Mouse (Mus musculus) liver, embryonic 14.5 days (tissue): ENCODE measurements at regions not wholly inside any gene's neighbourhood (a gene's known extent, or its start where the extent isn't known, plus 50 kb on each side); places are given as distances from the start of the nearest gene placed in this dataset.

ENCODE experiments used
- ATAC-seq: fragments of 200-750 bp; cut with Nextera tagmentation; 2 replicates; pipeline ENCODE4 v1.8.0; 2017; ENCODE audit warnings: moderate number of reproducible peaks, mild to moderate bottlenecking, moderate library complexity; ENCODE audit not compliant: insufficient read depth
- DNase-seq, 3 experiments: peaks; one replicate each; pipeline ENCODE4 v3.0.0-alpha.2; 2012 to 2013; ENCODE audit warnings: low read depth in 3 of 3, low spot score in 3 of 3
- H3K27ac ChIP-seq: fragments of 300-500 bp; sonication (generic); 2 replicates; pipeline ENCODE4 v1.5.1; 2014; ENCODE audit warnings: moderate library complexity, mild to moderate bottlenecking, control low read depth, inconsistent platforms
- H3K27me3 ChIP-seq: fragments of 300-500 bp; sonication (generic); 2 replicates; pipeline ENCODE4 v1.6.1; 2014; ENCODE audit warnings: mild to moderate bottlenecking, low read length, moderate library complexity; ENCODE audit not compliant: control insufficient read depth, insufficient read depth
- H3K36me3 ChIP-seq: fragments of 300-500 bp; sonication (generic); replicated peaks from 2 replicates; pipeline ENCODE4 v1.6.1; 2014; ENCODE audit warnings: low read depth; ENCODE audit not compliant: control insufficient read depth, insufficient read depth
- H3K4me1 ChIP-seq, 2 experiments: fragments of 200-500 bp in 1 of 2; fragments of 300-500 bp in 1 of 2; sonication (generic) in 1 of 2; replicated peaks; 2 replicates each; pipeline ENCODE4 v1.6.1; 2012 to 2014; ENCODE audit warnings: antibody characterized with exemption in 1 of 2, inconsistent platforms in 1 of 2, low read length in 1 of 2; ENCODE audit not compliant: control insufficient read depth in 2 of 2, insufficient read depth in 2 of 2
- H3K4me2 ChIP-seq: fragments of 300-500 bp; sonication (generic); 2 replicates; pipeline ENCODE4 v1.6.1; 2014; ENCODE audit warnings: low read depth, mild to moderate bottlenecking, control low read depth, moderate library complexity
- H3K4me3 ChIP-seq, 2 experiments: fragments of 200-500 bp in 1 of 2; fragments of 300-500 bp in 1 of 2; sonication (generic) in 1 of 2; 2 replicates each; pipeline ENCODE4 v1.5.1; 2012 to 2014; ENCODE audit warnings: low read depth in 2 of 2, low read length in 2 of 2, mild to moderate bottlenecking in 2 of 2, control low read depth in 1 of 2, inconsistent platforms in 1 of 2, moderate library complexity in 1 of 2; ENCODE audit not compliant: insufficient read depth in 1 of 2
- H3K9ac ChIP-seq: fragments of 300-500 bp; sonication (generic); replicated peaks from 2 replicates; pipeline ENCODE4 v1.6.1; 2014; ENCODE audit warnings: mild to moderate bottlenecking, control low read depth, moderate library complexity
- H3K9me3 ChIP-seq: fragments of 300-500 bp; sonication (generic); 2 replicates; pipeline ENCODE4 v1.6.1; 2016; ENCODE audit warnings: low read length, mixed read lengths; ENCODE audit not compliant: control insufficient read depth
- CTCF ChIP-seq: IDR thresholded peaks from 2 replicates; pipeline ENCODE4 v1.5.1; 2016; ENCODE audit warnings: antibody characterized with exemption, low read depth, control low read depth
- EP300 ChIP-seq: IDR thresholded peaks from 2 replicates; pipeline ENCODE4 v1.6.1; 2016; ENCODE audit warnings: antibody characterized with exemption, low read depth
- WGBS: fragments of 180-500 bp; shearing (Covaris S2); extraction: QIAGEN DNeasy Blood & Tissue Kit; methylation state at CpG from one replicate; pipeline ENCODE4 v1.1.7; 2014; ENCODE audit not compliant: insufficient replicate concordance; 5-methylcytosine and 5-hydroxymethylcytosine counted together

DNA sequence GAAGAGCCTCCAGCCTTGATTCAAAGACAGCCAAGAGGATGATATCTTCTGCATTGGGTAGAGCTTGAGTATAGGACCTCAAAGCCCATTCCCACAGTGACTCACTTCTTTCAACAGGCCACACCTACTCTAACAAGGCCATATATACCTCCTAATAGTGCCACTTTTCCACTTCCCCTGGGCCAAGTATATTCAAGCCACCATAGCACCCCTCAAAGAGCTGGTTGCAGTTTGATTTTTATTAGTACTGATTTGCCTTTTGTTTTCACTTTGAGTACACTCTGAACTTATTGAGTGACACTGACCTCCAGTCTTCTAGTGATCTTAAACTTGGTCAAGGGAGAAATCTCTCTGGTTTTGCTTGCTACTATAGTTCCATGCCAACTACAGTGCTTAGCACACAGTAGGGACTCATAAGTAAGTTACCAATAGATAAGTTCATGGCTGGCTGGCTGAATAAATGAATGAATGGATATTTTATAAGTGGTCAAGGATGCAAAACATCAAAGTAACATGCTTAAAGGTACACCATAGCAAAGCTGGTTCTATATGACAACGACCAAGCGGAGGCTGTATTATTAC, 64.5 kb upstream of the Lmo2 start:
- whole genome bisulfite sequencing: 17% methylated on average over 2 of the region's 2 CpGs
- Histone ChIP-seq H3K9me3 (no peaks in the 10 kb centered on the region), H3K4me1 (peaks cover 77 to 80% of the 10 kb centered on the region in 2 experiments), H3K27ac (peak overlapping the region; percentile 98), H3K36me3 (no peaks in the 10 kb centered on the region), H3K4me3 (peak overlapping the region in 1 of 2 experiments; percentile 7; a peak in 1 of 4 replicates), H3K27me3 (no peaks in the 10 kb centered on the region), H3K4me2 (peak overlapping the region; percentile 98), H3K9ac (peak overlapping the region; percentile 62)
- no peak for TF ChIP-seq CTCF
- TF ChIP-seq EP300: no peak
- DNase-seq (no peak), ATAC-seq (peak; percentile 6)

DNA sequence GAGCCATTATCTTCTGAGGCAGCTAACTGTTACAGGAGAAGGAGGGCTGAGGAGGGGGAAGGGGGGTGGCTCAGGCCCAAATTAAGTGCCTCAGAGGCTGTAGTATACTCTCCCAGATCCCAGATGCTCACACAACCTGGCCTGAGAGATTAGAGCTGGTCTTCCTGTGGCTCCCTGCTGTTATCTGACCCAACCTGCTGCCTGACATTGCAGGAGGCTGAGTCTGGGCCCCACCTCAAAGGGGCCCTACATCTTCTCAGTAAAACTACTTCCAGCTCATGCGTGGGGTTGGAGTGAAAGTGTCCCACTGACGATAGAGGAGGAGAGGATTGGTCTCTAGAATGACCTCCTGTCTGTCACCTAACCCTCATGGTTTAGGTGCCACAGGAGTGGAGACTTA, 64.0 kb upstream of the Lmo2 start:
- no peak for TF ChIP-seq CTCF
- TF ChIP-seq EP300: peak; percentile 99
- DNase-seq (peak; percentile 97 to 98 (median 98)), ATAC-seq (peak; percentile 90)
- peak overlapping the region; percentile 92 for H3K9ac ChIP-seq
- H3K27me3 ChIP-seq: no peaks in the 10 kb centered on the region
- H3K27ac ChIP-seq: peak overlapping the region; percentile 98
- peak overlapping the region; percentile 56 to 67 for H3K4me3 ChIP-seq
- H3K4me1 ChIP-seq: peaks cover 75 to 78% of the 10 kb centered on the region in 2 experiments
- WGBS: 5% methylated on average over 2 of the region's 2 CpGs
- H3K36me3 ChIP-seq: no peaks in the 10 kb centered on the region
- no peaks in the 10 kb centered on the region for H3K9me3 ChIP-seq
- peak overlapping the region; percentile 98 for H3K4me2 ChIP-seq

DNA sequence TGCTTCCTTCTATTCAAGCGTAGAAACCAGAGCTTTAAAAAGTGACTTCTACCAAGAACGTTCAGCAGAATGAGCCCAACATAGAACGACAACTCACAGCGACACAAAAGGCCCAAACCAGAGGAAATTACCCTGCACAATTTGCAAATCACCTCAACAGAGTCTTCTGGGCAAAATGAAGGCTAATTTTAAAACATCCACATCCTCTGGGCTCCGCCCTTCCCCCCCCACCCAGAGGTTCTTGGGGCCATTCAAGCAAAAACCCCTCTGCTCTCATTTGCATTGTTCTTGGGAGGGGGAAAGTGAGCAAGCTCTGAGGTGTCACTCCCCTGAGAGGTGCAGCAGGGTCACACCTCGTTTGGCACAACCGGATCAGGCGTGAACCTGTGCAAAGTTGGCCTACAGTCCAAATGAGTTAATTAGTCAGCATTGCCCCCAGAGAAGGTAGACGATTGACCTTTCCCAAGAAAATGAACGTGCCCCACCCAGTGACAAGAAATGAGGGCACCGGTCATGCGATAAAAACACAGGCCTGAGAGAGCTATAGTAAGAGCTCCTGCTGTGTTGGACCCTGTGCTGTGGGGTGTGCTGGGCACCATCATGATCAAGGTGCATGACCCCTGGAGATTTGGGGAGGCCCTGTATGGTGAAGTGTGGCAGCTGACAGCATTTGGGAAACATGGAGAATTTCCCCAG, 62.7 kb upstream of the Lmo2 start:
- peak overlapping the region; percentile 98 for H3K27ac ChIP-seq
- no peak for ATAC-seq

DNA sequence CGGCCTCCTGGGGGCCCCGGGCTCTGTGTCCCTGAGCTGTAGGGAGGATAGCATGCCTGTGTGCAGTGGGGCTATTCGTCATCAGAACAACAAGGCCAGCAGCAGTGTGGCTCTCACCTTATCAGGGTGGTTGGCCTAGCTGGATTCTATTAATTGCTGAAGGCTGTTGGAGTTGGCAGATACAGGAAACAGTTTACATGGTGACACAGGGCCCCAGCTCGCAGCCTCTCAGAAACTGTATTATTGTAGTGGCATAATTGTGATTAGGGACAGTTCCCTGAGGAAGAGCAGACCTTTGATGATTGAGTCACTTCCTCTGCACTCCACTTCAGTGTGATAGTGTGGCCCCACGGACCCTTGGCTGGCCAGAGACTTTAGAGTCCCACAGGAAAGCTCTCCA, 61.6 kb upstream of the Lmo2 start:
- peaks cover 89 to 91% of the 10 kb centered on the region in 2 experiments for H3K4me1 ChIP-seq
- H3K27ac ChIP-seq: peak overlapping the region; percentile 98
- ATAC-seq: peak; percentile 34
- H3K9me3 ChIP-seq: no peaks in the 10 kb centered on the region
- peaks cover 3% of the 10 kb centered on the region; the same call in 1 of the 2 replicates for H3K36me3 ChIP-seq
- peak overlapping the region; percentile 92 for H3K9ac ChIP-seq
- peak overlapping the region in 1 of 2 experiments; percentile 16; a peak in 2 of 4 replicates for H3K4me3 ChIP-seq
- peak; percentile 65 for TF ChIP-seq EP300
- TF ChIP-seq CTCF: no peak
- 8% methylated on average over 5 of the region's 5 CpGs for WGBS
- DNase-seq: peak; percentile 62 to 68 (median 64)
- H3K4me2 ChIP-seq: peak overlapping the region; percentile 98
- no peaks in the 10 kb centered on the region for H3K27me3 ChIP-seq

More for the DNA sequence above, 62.7 kb upstream of the Lmo2 start:
- 16% methylated on average over 12 of the region's 12 CpGs for WGBS
- Histone ChIP-seq H3K4me2 (peak overlapping the region; percentile 98), H3K9me3 (no peaks in the 10 kb centered on the region), H3K9ac (peak overlapping the region; percentile 92), H3K27me3 (no peaks in the 10 kb centered on the region), H3K4me3 (peak overlapping the region; percentile 42 to 56), H3K36me3 (no peaks in the 10 kb centered on the region), H3K4me1 (peaks cover 81 to 82% of the 10 kb centered on the region in 2 experiments)
- peak in 1 of 3 experiments; percentile 62 for DNase-seq
- TF ChIP-seq CTCF (no peak), EP300 (0 out of 2 replicates have a peak, but pooled peaks have one; percentile 33)

DNA sequence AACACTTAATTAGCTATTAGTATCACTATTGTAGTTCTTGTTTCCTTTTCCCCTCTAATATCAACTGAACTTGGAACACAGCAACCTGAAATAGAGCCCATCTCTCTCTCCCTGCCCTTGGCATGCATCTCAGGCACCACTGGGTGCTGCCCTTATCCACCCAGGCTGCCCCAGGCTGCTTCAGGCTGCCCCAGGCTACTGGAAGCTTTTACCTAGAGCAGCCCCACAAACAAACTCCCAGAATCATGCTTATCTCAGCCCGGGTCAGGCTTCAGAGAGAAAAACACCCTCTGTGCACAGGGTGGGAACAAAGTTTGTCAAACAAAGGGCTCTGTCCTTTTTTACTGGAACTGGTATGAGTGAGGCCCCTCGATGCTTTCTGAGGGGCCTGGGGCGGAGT, 61.0 kb upstream of the Lmo2 start:
- peak overlapping the region; percentile 98 for H3K27ac ChIP-seq
- 8% methylated on average over 3 of the region's 3 CpGs for WGBS

More for the DNA sequence above, 61.0 kb upstream of the Lmo2 start:
- TF ChIP-seq EP300: peak; percentile 44
- TF ChIP-seq CTCF: peak; percentile 81
- DNase-seq: peak; percentile 64 to 77 (median 68)
- Histone ChIP-seq H3K36me3 (peaks cover 3% of the 10 kb centered on the region; the same call in 1 of the 2 replicates), H3K4me3 (peak overlapping the region in 1 of 2 experiments; percentile 16; a peak in 2 of 4 replicates), H3K9me3 (no peaks in the 10 kb centered on the region), H3K27me3 (no peaks in the 10 kb centered on the region), H3K4me2 (peak overlapping the region; percentile 98), H3K4me1 (peaks cover 89 to 91% of the 10 kb centered on the region in 2 experiments), H3K9ac (peak overlapping the region; percentile 92)
- ATAC-seq: peak; percentile 53
